Mouse (Mus musculus) layer of hippocampus, adult 18-20 months (tissue): ENCODE results near the gene Erp27. TPM values are rescaled to one million over a fixed set of nuclear protein-coding genes. Genes with fewer than 3 reads are reported as not detected.
"Not testable (repeated sequence)": the region's sequence is repeated elsewhere in the genome, so short reads cannot be mapped to it uniquely, and the experiment has no call there.

Experiments
- DNase-seq, 2 experiments: peaks; one replicate each; pipeline ENCODE4 v3.0.0; 2022; ENCODE audit warnings: low spot score in 2 of 2
- total RNA-seq, 2 experiments: library from RNA; stranded (reverse); gene quantifications; 2 replicates each; pipeline ENCODE4 v1.2.3; 2021

Erp27 gene
- total RNA-seq, 2 experiments from 2014 or later = 0.58 to 0.87 TPM

- DNase-seq = no peak
Measured at GRCm38 (mm10) chr6:136910247-136910890, 11.6 kb downstream of the Erp27 start.

- no peak for DNase-seq
Measured at GRCm38 (mm10) chr6:136906937-136907293, 15.1 kb downstream of the Erp27 start.

GRCm38 (mm10) chr6:136906283-136906936, 15.6 kb downstream of the Erp27 start:
- no peak for DNase-seq

GRCm38 (mm10) chr6:136903885-136904470, 18.0 kb downstream of the Erp27 start:
- no peak for DNase-seq

GRCm38 (mm10) chr6:136902527-136902926, 19.5 kb downstream of the Erp27 start:
- DNase-seq = no peak

GRCm38 (mm10) chr6:136901010-136901409, 21.0 kb downstream of the Erp27 start:
- no peak for DNase-seq

GRCm38 (mm10) chr6:136900369-136901009, 21.5 kb downstream of the Erp27 start:
- DNase-seq = no peak

- no peak for DNase-seq
Measured at GRCm38 (mm10) chr6:136898954-136899353, 23.0 kb downstream of the Erp27 start.

GRCm38 (mm10) chr6:136898222-136898621, 23.8 kb downstream of the Erp27 start:
- no peak for DNase-seq

GRCm38 (mm10) chr6:136897789-136898188, 24.2 kb downstream of the Erp27 start:
- no peak for DNase-seq

- no peak for DNase-seq
Measured at GRCm38 (mm10) chr6:136894532-136895339, 27.2 kb downstream of the Erp27 start.

GRCm38 (mm10) chr6:136892002-136892401, 30.0 kb downstream of the Erp27 start:
- DNase-seq = no peak

- peak in 1 of 2 experiments; percentile 52 for DNase-seq
Measured at GRCm38 (mm10) chr6:136889554-136889953, 32.4 kb downstream of the Erp27 start.

- DNase-seq = no peak
Measured at GRCm38 (mm10) chr6:136889067-136889466, 32.9 kb downstream of the Erp27 start.

- no peak for DNase-seq
Measured at GRCm38 (mm10) chr6:136887854-136888253, 34.1 kb downstream of the Erp27 start.

- DNase-seq = not testable (repeated sequence)
Measured at GRCm38 (mm10) chr6:136884766-136885165, 37.2 kb downstream of the Erp27 start.

GRCm38 (mm10) chr6:136883961-136884360, 38.0 kb downstream of the Erp27 start:
- no peak for DNase-seq

GRCm38 (mm10) chr6:136883431-136883915, 38.5 kb downstream of the Erp27 start:
- DNase-seq = no peak

GRCm38 (mm10) chr6:136881678-136882077, 40.3 kb downstream of the Erp27 start:
- no peak for DNase-seq

- peak in 1 of 2 experiments; percentile 32 for DNase-seq
Measured at GRCm38 (mm10) chr6:136875670-136876069, 46.3 kb downstream of the Erp27 start, which contains the start of gene Mgp. Mgp (minus strand) TSS chr6:136875823.

- no peak for DNase-seq
Measured at GRCm38 (mm10) chr6:136874599-136874998, 47.4 kb downstream of the Erp27 start.
